Mouse (Mus musculus) heart, postnatal 0 days (tissue): Measurements from ENCODE around the gene Olfr1331. TPM values are rescaled to one million over a fixed set of nuclear protein-coding genes. Genes with fewer than 3 reads are reported as not detected.

Experiments
- ATAC-seq: fragments of 200-750 bp; cut with Nextera tagmentation; 2 replicates; pipeline ENCODE4 v1.8.0; 2017; ENCODE audit warnings: low read depth, moderate number of reproducible peaks, moderate library complexity; ENCODE audit not compliant: insufficient read depth
- DNase-seq: peaks from one replicate; pipeline ENCODE4 v3.0.0-alpha.2; 2016; ENCODE audit warnings: low spot score
- H3K27ac ChIP-seq: fragments of 300-500 bp; sonication (generic); 2 replicates; pipeline ENCODE4 v1.5.1; 2014; ENCODE audit warnings: low read depth, mild to moderate bottlenecking
- H3K27me3 ChIP-seq: fragments of 300-500 bp; sonication (generic); 2 replicates; pipeline ENCODE4 v1.6.1; 2014; ENCODE audit warnings: low read length, mixed read lengths; ENCODE audit not compliant: control insufficient read depth, insufficient read depth
- H3K36me3 ChIP-seq: fragments of 300-500 bp; sonication (generic); replicated peaks from 2 replicates; pipeline ENCODE4 v1.6.1; 2014; ENCODE audit warnings: low read length, mixed read lengths; ENCODE audit not compliant: control insufficient read depth, insufficient read depth
- H3K4me1 ChIP-seq: fragments of 300-500 bp; sonication (generic); 2 replicates; pipeline ENCODE4 v1.6.1; 2014; ENCODE audit warnings: antibody characterized with exemption; ENCODE audit not compliant: control insufficient read depth, insufficient read depth
- H3K4me2 ChIP-seq: fragments of 300-500 bp; sonication (generic); 2 replicates; pipeline ENCODE4 v1.6.1; 2014; ENCODE audit warnings: low read depth, mild to moderate bottlenecking, low read length, moderate library complexity
- H3K4me3 ChIP-seq: fragments of 300-500 bp; sonication (generic); 2 replicates; pipeline ENCODE4 v1.5.1; 2014; ENCODE audit warnings: low read depth, low read length
- H3K9ac ChIP-seq: fragments of 300-500 bp; sonication (generic); replicated peaks from 2 replicates; pipeline ENCODE4 v1.6.1; 2014; ENCODE audit warnings: low read depth, low read length, mixed read lengths
- H3K9me3 ChIP-seq: fragments of 300-500 bp; sonication (generic); replicated peaks from 2 replicates; pipeline ENCODE4 v1.6.1; 2016; ENCODE audit warnings: low read length; ENCODE audit not compliant: control insufficient read depth
- CTCF ChIP-seq: IDR thresholded peaks from 2 replicates; pipeline ENCODE4 v1.5.1; 2016; ENCODE audit warnings: antibody characterized with exemption, control low read depth, low read depth
- EP300 ChIP-seq: IDR thresholded peaks from 2 replicates; pipeline ENCODE4 v1.6.1; 2016; ENCODE audit warnings: antibody characterized with exemption, low read depth
- WGBS: fragments of 180-500 bp; shearing (Covaris S2); extraction: QIAGEN DNeasy Blood & Tissue Kit; methylation state at CpG from one replicate; pipeline ENCODE4 v1.1.7; 2014; 5-methylcytosine and 5-hydroxymethylcytosine counted together
- polyA plus RNA-seq: library from polyadenylated mRNA; unstranded; fragments of >200 nt; fragmentation: Nextera tagmentation; extraction: Ambion mirVana; gene quantifications from 2 replicates; pipeline ENCODE4 v1.2.1, GENCODE M21; 2015
- total RNA-seq: library from RNA; depleted of rRNA; stranded (reverse); fragments of >200 nt; gene quantifications from 2 replicates; pipeline ENCODE4 v1.2.3, GENCODE M21; 2014; ENCODE audit warnings: low replicate concordance; rRNA removed

The Olfr1331 gene
- total RNA-seq (not detected in 2 replicates), polyA plus RNA-seq (not detected in 2 replicates)

DNA sequence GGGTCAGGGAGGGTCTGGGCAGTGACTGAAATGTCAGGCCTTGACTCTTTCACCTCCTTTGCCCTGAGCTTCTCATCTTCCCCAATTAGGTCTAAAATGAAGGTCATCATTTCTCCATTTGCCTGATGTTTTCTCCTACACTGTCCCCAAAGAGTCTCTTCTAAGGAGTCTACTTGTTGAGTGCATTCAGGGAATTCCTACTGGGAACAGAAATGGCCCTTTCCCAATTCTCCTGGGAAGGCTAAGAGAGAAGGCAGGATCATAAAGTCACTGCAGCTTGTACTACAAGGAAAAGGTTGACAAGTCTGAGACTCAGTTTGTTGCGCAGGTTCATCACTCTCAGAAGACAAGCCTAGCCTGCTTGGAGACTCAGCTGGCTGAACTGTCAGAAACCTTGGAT lies at the start of gene Olfr1331:
Olfr1331 (plus strand) TSS at position 301 of the 400 bp plus-strand sequence.
- H3K27ac ChIP-seq, result no peak within 1 kb of the TSS
- no peak for TF ChIP-seq EP300
- TF ChIP-seq CTCF, result no peak
- no peaks in the 10 kb centered on the region for H3K27me3 ChIP-seq
- WGBS, result 97% methylated on average over 1 of the region's 1 CpGs
- peaks cover 10% of the 10 kb centered on the region for H3K4me1 ChIP-seq
- H3K4me2 ChIP-seq, result no peak within 1 kb of the TSS
- H3K36me3 ChIP-seq, result no peaks in the 10 kb centered on the region
- no peak for ATAC-seq
- H3K4me3 ChIP-seq, result no peak within 1 kb of the TSS
- H3K9me3 ChIP-seq, result no peaks in the 10 kb centered on the region
- H3K9ac ChIP-seq, result no peak within 1 kb of the TSS
- DNase-seq, result no peak

DNA sequence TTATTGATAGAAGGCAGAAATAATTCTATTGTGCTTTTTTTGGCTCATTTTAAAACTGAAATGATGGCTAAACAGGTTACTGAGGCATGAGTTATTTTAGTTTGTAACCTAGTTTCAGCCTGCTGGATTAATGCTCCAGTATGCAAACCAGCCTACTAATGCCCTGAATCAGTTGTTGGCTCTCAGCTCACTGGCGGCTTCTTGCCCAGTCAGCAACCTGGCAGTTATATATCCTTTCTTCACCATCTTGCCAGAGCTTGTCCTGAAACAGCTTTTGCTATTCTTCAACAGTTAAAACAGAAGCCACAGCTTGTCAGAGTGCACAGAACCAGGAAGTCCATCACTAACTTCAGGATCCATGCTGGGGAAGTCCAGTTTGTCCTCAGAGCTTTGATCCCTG lies 45.5 kb upstream of the Olfr1331 start:
- Histone ChIP-seq H3K9ac (no peak overlapping the region), H3K4me1 (no peaks in the 10 kb centered on the region), H3K36me3 (no peaks in the 10 kb centered on the region), H3K4me3 (no peak overlapping the region), H3K4me2 (no peak overlapping the region), H3K27ac (no peak overlapping the region), H3K27me3 (no peaks in the 10 kb centered on the region), H3K9me3 (no peaks in the 10 kb centered on the region)
- ATAC-seq, result no peak
- no peak for TF ChIP-seq CTCF
- TF ChIP-seq EP300, result no peak
- WGBS, result 76% methylated on average over 1 of the region's 1 CpGs
- no peak for DNase-seq

DNA sequence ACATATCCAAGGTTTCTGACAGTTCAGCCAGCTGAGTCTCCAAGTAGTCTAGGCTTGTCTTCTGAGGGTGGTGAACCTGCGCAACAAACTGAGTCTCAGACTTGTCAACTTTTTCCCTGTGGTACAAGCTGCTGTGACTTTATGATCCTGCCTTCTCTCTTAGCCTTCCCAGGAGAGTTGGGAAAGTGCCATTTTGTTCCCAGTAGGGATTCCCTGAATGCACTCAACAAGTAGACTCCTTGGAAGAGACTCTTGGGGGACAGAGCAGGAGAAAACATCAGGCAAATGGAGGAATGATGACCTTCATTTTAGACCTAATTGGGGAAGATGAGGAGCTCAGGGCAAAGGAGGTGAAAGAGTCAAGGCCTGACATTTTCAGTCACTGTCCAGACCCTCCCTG lies 28.3 kb upstream of the Olfr1331 start, which contains the start of gene Olfr1333:
Olfr1333 (minus strand) TSS at position 101 of the 400 bp plus-strand sequence.
- ATAC-seq, result no peak
- H3K9me3 ChIP-seq, result no peaks in the 10 kb centered on the region
- no peak within 1 kb of the TSS for H3K4me3 ChIP-seq
- H3K36me3 ChIP-seq, result no peaks in the 10 kb centered on the region
- no peaks in the 10 kb centered on the region for H3K4me1 ChIP-seq
- no peak for DNase-seq
- no peak for TF ChIP-seq EP300
- TF ChIP-seq CTCF, result no peak
- H3K27ac ChIP-seq, result no peak within 1 kb of the TSS
- H3K27me3 ChIP-seq, result no peaks in the 10 kb centered on the region
- 79% methylated on average over 1 of the region's 1 CpGs for WGBS
- H3K9ac ChIP-seq, result no peak within 1 kb of the TSS
- no peak within 1 kb of the TSS for H3K4me2 ChIP-seq

DNA sequence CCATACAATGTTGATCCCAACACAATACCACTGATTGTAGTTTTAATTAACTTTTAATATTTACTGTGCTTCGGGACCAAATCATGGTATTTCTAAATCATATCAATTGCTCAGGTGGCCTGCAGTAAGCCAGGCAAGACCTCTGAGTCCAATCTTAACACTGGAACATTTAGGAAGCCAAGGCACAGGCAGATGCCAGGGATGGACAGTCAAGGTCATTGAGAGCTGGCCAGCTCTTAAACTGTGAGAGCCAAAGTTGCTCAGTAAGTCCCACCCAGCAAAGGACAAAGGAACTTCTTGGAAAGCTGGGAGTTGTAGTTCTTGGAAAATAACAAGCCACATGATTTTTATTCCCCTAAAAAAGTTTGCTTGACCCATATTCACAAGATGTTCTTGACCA lies 2.7 kb upstream of the Olfr1331 start:
- Histone ChIP-seq H3K4me2 (no peak overlapping the region), H3K9me3 (no peaks in the 10 kb centered on the region), H3K4me1 (peaks cover 7% of the 10 kb centered on the region), H3K9ac (no peak overlapping the region), H3K27me3 (no peaks in the 10 kb centered on the region), H3K27ac (peak overlapping the region; percentile 1; the same call in 1 of the 2 replicates), H3K36me3 (no peaks in the 10 kb centered on the region), H3K4me3 (no peak overlapping the region)
- peak; percentile 17 for DNase-seq
- WGBS, result 90% methylated on average over 1 of the region's 1 CpGs
- TF ChIP-seq EP300 (no peak), CTCF (no peak)
- ATAC-seq, result no peak; the same call in 1 of the 2 replicates

DNA sequence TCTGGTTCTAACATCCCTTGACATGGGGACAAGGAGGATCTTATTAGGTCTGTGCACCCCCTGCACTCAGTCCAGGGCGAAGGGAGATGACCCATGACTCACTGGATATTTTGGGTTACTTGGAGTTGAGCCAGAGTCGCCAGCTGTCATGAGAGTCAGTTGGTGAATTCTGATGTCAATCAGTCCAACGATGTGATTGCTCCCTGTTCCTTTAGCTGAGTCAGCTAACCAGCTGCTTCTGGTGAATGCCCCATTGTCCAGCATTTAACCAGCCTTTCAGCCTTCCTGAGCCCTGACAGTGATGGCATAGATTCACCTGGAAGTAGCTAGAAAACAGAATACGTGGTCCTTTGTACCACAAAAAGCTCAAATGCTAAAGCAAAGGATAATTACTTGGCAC lies 1.7 kb upstream of the Olfr1331 start:
- no peaks in the 10 kb centered on the region for H3K36me3 ChIP-seq
- ATAC-seq (peak; percentile 64), DNase-seq (peak; percentile 28)
- H3K4me2 ChIP-seq, result no peak overlapping the region
- no peaks in the 10 kb centered on the region for H3K27me3 ChIP-seq
- peak overlapping the region; percentile 1; the same call in 1 of the 2 replicates for H3K27ac ChIP-seq
- no peaks in the 10 kb centered on the region for H3K9me3 ChIP-seq
- no peak overlapping the region for H3K9ac ChIP-seq
- no peak overlapping the region for H3K4me3 ChIP-seq
- H3K4me1 ChIP-seq, result peaks cover 7% of the 10 kb centered on the region
- no peak for TF ChIP-seq EP300
- TF ChIP-seq CTCF, result no peak
- 36% methylated on average over 4 of the region's 4 CpGs for WGBS

DNA sequence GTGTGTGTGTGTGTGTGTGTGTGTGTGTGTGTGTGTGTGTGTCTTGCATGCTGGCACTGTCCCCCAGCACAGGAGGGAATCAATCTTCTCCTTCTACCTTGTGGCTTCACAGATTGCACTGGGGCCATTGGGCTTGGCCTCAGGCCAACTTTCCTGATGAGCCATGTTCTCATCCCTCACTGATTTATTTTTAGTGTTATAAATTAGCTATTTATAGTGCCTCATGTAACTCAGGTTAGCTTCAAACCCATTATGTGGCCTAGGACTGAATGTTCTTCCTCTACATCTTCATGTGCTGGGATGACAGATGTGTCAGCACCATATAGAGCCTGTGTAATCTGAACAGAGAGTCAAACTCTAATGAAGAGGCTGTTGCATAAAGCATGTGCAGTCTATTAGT lies 3.1 kb downstream of the Olfr1331 start:
- TF ChIP-seq CTCF (no peak), EP300 (0 out of 2 replicates have a peak, but pooled peaks have one; percentile 28)
- ATAC-seq, result peak; percentile 92
- Histone ChIP-seq H3K27ac (peak overlapping the region; percentile 70), H3K4me1 (0 out of 2 replicates have a peak, but pooled peaks cover 3% of the 10 kb centered on the region), H3K9me3 (no peaks in the 10 kb centered on the region), H3K4me3 (no peak overlapping the region), H3K9ac (no peak overlapping the region), H3K36me3 (no peaks in the 10 kb centered on the region), H3K4me2 (no peak overlapping the region), H3K27me3 (no peaks in the 10 kb centered on the region)
- peak; percentile 57 for DNase-seq
